Mouse (Mus musculus) CD8-positive naive resting alpha-beta T cell, adult 2 months (primary cell): ENCODE data around the gene Zbtb22.
A peak's percentile ranks its signal among the peaks of the same experiment; 100 is the strongest.
"Not testable (repeated sequence)": the region's sequence is repeated elsewhere in the genome, so short reads cannot be mapped to it uniquely, and the experiment has no call there.

ENCODE experiments used
- DNase-seq, 2 experiments: peaks; one replicate each; pipeline ENCODE4 v3.0.0; 2022; ENCODE audit warnings: low read depth in 2 of 2, low spot score in 2 of 2

The Zbtb22 gene

DNA sequence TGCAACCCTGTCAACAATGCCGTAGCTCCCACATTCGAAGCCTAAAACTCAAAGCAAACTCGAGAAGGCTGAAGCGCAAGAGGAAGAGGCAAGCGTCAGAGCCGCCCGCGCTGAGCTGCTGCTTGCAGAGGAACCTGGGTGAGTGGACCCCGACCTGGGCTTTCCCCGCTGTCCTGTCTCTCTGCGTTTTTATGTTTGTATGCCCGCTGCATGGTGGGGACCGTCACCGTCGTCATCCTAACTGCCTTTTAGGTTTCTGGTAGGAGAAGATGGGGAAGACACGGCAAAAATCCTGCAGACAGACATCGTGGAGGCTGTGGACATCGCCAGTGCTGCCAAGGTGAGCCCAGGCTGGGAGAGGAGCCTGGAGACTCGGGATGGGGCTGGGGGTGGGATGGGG is 25.7 kb downstream of the Zbtb22 start:
- no peak for DNase-seq

DNA sequence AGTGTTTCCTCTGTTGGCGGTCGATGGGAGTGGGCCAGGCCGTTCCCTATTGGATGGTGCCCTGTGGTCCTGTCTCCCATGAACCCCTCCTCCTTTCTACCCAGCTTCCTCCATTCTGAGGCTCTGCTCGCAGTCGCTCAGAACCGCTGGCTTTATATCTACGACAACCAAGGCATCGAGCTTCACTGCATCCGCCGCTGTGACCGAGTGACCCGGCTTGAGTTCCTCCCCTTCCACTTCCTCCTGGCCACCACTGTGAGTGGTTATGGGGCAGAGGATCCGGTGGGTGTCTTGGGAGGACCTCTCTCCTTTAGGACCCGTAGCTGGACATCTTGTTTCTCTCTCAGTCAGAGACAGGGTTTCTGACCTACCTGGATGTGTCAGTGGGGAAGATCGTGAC is 27.8 kb downstream of the Zbtb22 start:
- DNase-seq, result no peak

DNA sequence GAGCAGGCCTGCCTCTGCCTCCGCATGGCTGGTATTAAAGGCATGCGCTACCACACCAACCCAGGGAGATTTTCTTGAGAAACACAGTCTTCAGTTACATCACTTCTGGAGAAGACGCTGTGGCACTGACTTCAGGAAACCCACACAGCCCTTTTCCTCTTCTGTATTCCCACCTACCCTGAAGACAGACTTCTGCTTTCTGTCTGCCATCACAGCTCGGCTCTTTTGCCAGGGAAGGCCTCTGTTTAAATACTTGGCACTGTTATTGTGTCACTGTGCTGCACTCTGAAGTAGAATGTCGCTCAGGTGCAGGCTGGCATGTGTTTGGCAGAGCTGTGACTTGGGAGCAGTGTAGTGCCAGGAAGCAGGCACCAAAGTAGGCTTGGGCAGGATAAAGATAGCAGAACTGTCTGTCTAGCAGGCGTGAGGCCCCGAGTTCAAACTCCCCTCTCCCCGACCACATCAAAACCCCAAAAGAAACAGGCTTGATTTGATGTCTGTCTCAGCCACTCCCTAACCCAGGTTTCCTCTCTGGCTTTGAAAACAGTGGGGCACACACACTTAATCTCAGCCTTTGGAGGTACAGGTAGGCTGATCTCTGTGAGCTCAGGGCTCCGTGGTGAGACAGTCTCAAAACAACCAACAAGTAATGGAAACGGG is 31.9 kb downstream of the Zbtb22 start:
- DNase-seq, result peak in 1 of 2 experiments; percentile 61

DNA sequence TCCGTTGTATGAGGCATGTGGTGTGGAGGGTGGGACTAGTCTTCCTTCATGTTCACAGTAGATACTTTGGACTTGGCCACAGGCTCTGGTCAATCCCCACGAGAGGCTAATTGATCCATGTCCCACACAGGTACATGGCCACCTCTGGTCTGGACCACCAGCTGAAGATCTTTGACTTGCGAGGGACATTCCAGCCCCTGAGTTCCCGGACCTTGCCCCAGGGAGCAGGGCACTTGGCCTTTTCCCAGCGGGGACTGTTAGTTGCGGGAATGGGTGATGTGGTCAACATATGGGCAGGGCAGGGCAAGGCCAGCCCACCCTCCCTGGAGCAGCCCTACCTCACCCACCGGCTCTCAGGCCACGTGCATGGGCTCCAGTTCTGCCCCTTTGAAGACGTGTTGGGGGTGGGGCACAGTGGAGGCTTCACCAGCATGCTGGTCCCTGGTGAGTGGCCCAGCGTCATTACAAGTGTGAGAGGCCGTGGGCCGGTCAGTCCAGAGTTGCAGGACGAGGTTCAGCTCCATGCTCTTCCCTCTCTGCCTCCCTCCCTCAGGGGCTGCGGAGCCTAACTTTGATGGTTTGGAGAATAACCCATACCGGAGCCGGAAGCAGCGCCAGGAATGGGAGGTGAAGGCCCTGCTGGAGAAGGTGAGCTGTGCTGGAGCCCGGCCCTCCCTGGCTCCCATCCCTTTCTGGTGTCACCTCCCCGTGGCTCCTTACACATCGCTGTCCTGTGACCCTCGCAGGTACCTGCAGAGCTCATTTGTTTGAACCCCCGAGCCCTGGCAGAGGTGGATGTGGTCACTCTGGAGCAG is 32.6 kb downstream of the Zbtb22 start:
- no peak for DNase-seq

DNA sequence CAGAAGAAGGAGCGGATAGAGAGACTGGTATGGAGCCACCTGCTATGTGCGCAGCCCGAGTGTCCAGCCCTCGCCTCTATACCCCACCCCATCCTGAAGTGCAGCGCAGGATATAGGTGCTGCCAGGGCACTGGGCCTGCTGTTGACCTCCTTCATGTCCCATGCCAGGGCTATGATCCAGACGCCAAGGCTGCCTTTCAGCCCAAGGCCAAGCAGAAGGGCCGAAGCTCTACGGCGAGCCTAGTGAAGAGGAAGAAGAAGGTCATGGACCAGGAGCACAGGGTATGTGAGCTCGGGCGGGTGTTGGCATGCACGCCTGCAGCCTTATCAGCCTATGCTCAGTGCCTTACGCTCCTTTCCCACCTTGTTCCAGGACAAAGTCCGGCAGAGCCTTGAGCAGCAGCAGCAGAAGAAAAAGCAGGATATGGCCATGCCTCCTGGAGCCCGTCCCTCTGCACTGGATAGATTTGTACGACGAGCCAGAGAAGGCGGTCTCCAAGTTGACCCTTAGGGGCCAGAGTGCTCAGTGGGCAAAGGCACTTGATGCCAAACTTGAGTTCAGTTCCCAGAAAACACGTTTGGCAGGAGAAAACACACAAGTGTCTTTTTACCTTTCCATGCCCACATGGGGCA is 33.3 kb downstream of the Zbtb22 start:
- DNase-seq, result no peak

DNA sequence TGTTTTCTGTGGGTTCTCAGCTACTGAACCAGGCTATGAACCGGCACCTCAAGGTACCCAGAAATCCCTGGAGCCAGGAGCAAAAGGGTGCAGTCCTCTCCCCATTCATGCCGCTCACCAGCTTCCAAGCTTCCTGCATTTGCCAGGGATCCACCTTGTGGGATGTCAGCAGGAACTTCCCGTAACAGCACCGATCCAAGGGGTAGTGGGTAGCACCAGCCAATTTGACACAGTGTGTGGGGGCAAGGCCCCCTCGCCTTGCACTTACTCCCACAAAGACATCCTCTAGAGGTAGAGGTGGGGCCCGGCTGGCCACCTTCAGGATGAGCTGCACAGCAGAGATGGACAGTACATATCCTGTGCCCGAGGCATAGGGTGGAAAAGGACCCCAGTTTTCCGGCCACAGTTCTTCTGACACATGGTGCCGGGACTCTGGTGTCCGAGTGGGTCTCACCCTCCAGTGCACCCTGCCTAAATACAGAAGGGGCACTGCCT is 34.5 kb downstream of the Zbtb22 start:
- no peak for DNase-seq

DNA sequence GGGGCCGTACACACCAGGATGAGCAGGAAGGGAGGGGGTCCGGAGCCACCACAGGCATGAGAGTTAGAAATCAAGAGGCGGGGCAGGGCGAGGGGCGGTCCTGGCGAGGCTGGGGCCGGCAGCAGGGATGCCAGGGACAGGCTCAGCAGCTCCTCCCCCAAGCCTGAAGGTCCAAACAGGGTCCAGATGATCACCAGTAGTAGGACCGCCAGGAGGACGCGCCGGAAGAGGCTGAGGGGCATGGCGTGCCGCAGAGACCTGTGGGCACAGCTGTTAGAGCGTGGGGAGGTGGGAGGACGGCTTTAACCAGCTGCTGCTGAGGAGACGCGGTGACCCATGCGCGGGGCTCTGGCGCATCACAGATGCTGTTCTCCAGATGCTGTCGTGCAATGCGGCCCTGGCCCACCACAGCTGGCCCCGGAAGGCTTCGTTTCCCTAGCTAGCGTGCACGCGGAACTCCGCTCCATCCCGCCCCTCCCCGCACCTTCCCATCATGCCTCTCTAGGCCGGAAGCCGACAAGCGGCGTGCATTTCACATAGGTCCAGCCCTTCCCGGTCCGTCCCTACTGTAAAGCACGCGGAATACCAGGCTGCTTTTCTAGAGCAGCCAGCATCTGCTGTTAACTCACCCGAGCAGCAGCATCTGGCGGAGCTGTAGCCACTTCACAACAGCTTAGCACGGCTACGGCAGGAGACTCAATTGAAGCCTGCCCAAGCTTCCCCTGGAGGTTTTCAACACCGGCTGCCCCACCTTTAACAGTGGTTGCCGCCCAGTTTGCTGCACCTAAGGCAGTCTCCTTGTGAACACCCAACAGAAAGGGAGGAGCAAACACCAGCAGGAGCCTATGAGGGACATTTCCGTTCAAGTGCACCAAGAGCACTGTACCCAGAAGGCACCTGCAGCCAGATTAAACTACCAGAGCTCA is 35.6 kb downstream of the Zbtb22 start, which contains the start of gene B3galt4:
Gene B3galt4, minus strand, starts transcription at position 468 of the 926 bp plus-strand sequence.
- peak; percentile 70 to 74 for DNase-seq

DNA sequence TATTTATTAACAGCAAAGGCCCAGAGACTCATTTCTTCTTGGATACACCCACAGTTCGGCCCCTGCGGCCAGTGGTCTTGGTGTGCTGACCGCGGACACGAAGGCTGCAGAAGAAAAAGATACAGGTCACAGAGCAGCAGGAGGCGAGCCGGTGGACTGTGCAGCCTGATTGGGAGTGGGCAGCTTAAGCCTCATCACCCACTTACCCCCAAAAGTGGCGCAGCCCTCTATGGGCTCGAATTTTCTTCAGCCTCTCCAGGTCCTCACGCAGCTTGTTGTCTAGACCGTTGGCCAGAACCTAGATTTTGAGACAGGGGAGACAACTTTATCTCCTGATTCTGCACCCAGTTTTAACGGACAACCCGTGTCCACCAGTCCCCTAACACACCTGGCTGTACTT is 36.3 kb downstream of the Zbtb22 start:
- DNase-seq, result not testable (repeated sequence)

DNA sequence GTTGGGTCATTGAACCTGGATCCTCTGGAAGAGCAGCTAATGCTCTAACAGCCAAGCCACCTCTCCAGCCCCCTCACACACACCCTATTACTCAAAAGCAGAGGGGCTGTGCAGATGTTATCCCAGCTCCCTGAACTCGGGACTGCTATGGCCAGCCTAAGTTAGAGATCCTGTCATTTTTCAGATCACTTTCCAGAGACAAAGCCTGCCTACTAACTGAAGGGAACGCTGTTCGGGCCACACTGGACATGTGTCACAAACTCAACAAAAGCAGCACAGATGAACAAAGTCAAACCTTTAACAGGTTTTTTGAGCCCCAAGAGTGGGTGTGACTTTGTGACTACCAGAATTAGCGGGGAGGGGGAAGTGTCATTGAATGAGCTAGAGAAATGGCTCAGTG is 37.2 kb downstream of the Zbtb22 start:
- no peak for DNase-seq

DNA sequence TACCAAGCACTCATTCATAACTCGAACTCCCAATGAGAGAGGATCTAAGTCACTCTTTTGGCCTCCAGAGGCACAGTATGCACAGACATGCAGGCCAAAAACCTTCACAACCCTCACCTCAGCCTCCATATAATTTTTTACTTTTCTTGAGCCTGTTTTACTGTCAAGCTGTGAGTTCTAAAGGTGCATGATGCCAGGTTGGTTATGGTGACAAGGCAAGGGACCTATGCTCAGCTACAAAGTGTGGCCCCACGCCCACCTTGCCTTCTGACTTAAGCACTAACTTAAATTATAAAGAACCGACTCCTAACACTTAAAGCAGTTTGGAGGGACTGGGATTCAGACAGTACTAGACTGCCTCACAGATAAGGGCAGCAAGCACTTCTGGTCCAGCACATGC is 37.6 kb downstream of the Zbtb22 start:
- DNase-seq, result no peak

DNA sequence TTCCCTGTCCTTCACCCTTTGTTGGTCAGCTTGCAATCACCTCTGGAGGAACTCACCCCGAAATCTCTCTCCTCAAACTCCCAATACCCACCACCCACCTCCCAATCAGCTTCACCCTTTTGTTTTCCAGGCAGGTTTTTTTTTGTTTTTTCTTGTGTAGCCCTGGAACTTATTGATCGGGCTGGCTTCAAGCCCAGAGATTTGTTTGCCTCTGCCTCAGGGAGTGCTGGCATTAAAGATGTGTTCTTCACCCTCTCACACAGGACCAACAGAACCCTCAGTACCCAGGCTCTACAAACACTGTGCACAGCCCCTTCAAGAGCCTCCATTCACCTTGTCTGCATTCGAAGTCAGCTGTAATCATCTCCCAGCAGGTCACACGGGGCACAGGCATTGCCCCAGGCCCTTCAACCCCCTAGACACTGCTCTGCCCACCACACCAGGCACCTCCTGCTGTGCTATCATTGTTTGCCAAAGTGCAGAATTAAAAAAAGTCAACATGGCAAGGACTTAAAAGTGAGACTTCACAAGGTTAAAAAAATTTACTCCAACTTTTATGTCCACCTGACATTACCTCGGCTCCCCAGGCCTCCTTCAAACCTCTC is 38.4 kb downstream of the Zbtb22 start:
- DNase-seq, result no peak

DNA sequence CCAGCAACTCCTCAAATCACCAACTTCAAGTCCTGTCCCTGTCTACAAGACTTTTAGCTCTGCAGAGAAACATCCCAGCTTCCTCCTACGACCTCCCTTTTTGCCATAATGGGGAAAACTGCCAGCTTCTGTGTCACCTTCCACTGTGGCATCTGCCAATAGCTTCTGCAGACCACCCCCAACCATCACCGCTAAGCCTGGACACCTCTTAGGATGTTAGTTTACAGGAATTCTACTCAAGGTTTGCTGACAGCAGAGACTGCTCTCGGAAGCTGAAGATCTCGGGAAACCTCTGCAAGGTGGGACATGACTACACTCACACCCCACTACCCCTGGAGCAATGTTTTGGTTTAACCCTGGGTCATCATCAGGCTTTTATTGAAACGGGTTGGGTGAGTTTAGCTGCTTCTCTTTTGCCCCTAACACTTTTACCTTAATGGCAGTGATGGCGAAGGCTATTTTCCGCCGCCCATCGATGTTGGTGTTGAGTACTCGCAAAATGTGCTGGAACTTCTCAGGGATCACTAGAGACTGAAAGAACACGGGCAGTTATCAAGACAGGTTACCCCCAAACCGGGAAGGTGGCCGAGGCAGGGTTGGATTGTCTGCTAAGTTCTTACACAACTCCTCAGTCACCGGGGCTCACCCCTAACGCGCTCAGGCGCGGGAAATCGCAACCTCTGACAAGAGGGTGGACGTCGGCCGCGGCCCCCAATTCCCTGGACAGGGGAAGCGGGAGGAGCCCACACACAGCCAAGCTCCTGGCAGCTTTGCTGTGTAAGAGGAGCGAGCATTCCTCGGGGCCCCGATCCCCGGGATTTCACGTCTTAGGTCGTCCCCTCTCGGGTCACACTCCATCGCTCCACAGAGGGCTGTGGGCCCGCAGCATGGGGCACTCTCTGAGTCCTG is 39.2 kb downstream of the Zbtb22 start:
- DNase-seq, result no peak

DNA sequence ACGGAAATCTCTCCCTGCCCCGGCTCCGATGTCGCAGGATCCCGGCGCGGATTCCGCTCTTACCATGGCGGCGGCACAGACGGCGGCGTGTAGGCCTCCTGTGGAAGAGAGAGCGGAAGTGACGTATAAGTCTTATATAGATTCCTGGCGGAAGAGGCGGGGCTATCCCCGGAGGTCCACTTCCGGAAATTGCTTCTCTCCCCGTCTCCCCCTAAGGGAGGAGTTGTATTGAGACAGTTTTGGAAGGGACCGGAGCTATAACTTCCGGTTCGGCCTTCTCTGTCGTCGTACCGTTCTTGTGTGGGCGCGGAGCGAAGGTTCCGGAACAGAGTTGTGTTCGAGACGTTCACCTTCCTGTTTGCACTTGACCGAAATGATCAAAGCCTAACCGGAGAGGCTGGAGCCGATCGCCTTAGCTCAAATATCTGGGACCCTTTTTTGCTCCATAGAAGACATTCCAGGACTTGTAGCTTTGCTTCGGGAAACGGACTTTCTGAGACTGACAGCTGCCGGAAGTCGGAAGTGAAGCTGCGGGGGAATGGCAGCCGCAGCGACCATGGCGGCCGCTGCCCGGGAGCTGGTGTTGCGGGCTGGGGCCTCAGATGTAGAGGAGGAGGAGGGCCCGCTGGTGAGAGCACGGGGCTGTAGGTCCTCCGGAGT is 40.0 kb downstream of the Zbtb22 start, which contains the start of the genes Vps52 and Rps18:
Gene Vps52, plus strand, starts transcription at position 258 of the 660 bp plus-strand sequence.
Gene Rps18, minus strand, starts transcription at position 447 of the 660 bp plus-strand sequence.
- peak; percentile 97 to 98 for DNase-seq

DNA sequence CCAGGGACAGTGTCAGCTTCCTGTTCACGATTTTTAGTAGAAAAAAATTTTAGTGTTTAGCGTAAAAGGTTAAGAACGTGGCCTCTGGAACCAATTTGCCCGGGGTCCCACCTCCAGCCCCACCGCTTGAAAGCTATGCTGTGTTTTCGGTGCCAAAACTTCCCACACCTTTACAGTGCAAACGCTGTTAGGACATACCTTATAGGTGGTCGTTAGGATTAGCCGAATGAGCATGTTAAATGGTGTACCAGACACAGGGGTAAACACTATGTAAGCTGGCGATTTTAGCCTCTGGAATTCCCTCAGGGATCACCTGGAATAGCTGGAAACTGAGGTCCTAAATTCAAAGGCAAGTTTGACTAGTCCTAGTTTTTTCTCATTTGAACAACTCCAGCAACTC is 40.6 kb downstream of the Zbtb22 start:
- DNase-seq, result no peak

DNA sequence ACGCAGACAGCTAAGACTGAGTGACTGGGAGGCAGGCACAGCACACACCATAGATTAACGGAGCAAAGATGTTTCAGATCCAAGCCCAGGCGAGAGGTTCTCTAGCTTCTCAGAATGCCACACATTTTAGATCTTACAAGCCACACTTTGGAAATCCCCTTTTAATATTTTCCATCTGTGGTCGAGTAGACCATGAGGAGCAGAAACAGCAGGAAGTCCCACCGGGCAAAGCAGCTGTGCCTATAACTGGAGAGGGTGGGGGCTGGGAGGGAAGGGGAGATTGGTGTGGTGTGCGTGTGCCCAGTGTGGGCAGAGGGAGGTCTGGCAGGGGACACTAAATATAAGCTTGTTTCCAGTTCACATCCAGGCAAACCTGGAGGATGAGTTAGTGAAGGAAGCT is 41.8 kb downstream of the Zbtb22 start:
- no peak for DNase-seq

DNA sequence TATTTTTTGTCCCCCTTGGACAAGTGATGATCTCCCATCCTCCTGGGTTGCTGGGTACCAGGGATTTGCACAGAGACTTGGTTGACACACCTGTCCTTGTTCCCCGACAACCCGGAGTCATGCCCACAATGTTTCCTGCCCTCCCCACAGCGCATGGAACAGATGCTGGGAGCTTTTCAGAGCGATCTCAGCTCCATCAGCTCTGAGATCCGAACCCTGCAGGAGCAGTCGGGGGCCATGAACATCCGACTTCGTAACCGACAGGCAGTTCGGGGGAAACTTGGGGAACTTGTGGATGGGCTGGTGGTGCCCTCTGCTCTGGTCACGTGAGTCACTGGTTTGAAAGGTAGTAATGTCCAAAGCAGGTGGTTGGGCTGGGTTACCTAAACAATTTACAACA is 42.7 kb downstream of the Zbtb22 start:
- no peak for DNase-seq

DNA sequence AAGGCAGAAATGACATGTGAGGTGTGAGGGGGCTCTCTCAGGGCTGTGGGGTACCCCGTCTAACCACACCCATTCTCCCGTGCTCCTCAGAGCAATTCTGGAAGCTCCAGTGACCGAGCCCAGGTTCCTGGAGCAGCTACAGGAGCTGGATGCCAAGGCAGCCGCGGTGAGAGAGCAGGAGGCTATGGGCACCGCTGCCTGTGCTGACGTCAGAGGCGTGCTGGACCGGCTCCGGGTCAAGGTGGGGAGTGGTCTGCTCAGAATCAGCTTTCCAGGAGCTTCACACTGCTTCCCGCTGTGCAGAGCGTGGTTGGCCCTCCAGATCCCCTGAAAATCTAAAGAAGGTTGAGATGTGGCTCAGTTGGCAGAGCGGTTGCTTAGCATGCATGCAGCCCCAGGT is 43.4 kb downstream of the Zbtb22 start:
- DNase-seq, result no peak

DNA sequence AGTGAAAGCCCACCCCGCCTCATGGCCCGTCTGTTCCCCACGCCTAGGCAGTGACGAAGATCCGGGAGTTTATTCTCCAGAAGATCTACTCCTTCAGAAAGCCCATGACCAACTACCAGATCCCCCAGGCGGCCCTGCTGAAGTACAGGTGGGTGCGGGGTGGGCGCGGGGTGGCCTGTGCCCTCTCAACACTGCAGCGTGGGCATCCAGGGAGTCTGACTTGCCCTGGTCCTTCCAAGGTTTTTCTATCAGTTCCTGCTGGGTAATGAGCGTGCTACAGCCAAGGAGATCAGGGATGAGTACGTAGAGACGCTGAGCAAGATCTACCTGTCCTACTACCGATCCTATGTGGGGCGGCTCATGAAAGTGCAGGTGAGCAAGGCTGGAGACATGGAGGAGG is 44.2 kb downstream of the Zbtb22 start:
- no peak for DNase-seq

DNA sequence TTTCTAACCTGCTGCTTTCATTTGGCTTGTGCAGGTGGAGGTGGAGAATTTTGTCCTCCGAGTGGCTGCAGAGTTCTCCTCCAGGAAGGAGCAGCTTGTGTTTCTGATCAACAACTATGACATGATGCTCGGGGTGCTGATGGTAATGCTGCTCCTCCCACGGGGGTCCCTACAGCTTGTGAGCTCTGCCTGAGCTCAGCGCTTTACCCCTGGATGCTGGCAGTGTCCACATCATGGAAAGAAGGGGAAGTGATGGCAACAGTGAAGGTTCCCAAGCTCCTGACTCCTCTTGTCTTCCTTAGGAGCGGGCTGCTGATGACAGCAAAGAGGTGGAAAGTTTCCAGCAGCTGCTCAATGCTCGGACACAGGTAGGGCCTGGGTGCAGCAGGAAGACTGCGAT is 47.2 kb downstream of the Zbtb22 start:
- DNase-seq, result no peak
